Mouse (Mus musculus): ENCODE measurements around the gene Usp12. TPM values are rescaled to one million over a fixed set of nuclear protein-coding genes. Genes with fewer than 3 reads are reported as not detected.
A peak's percentile ranks its signal among the peaks of the same experiment; 100 is the strongest.

Gene Usp12
- polyA plus RNA-seq, 1 experiment = 18.9 TPM

GRCm38 (mm10) chr5:146809951-146810350 is 15.1 kb upstream of the Usp12 start:
- 70% methylated on average over 5 of the region's 5 CpGs for WGBS

DNA sequence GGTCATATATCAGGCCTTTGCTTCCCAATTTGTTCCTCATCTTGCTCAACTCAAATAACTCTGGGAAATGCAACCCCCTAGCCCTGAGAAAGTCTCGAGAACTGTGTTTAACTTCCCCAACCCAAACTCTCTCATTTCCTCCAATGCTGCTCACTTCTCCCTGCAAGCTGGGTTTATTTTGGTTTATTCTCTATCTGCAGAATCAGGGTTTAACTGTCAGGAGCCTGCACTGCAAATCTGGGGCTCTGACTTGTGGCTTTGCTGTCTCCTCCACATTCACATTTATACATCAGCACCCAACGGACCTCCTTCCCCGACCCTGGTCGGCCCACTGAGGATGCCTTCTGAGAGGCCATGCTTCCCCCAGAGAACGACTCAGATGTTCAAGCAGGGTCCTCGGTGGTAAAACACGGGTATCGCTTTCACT is 11.2 kb upstream of the Usp12 start:
- H3K4me1 ChIP-seq (ENCODE audit: control insufficient read depth, insufficient read depth, low read length) = no peaks in the 10 kb centered on the region
- H3K27me3 ChIP-seq (replicated peaks; ENCODE audit: control insufficient read depth, insufficient read depth, low read length) = no peaks in the 10 kb centered on the region
- TF ChIP-seq CTCF (conservative IDR thresholded peaks at IDR 0.05; ENCODE audit: insufficient read depth, insufficient read length, low read depth, low read length) (no peak), POLR2A (IDR thresholded peaks at IDR 0.05; ENCODE audit: low read depth, low read length) (no peak)
- WGBS = 63% methylated on average over 8 of the region's 8 CpGs
- H3K4me3 ChIP-seq (ENCODE audit: insufficient read depth, low read depth, low read length) = no peak overlapping the region
- no peak for DNase-seq
- H3K27ac ChIP-seq (ENCODE audit: insufficient read depth, low read depth, low read length) = no peak overlapping the region
- no peaks in the 10 kb centered on the region for H3K36me3 ChIP-seq (ENCODE audit: control insufficient read depth, insufficient read depth, low read length)

More at GRCm38 (mm10) chr5:146809951-146810350, 15.1 kb upstream of the Usp12 start:
- no peak overlapping the region for H3K27ac ChIP-seq (ENCODE audit: insufficient read depth, low read depth, low read length)
- no peaks in the 10 kb centered on the region for H3K4me1 ChIP-seq (ENCODE audit: control insufficient read depth, insufficient read depth, low read length)
- H3K4me3 ChIP-seq (ENCODE audit: insufficient read depth, low read depth, low read length) = no peak overlapping the region
- H3K27me3 ChIP-seq (replicated peaks; ENCODE audit: control insufficient read depth, insufficient read depth, low read length) = no peaks in the 10 kb centered on the region
- no peaks in the 10 kb centered on the region for H3K36me3 ChIP-seq (ENCODE audit: control insufficient read depth, insufficient read depth, low read length)
- TF ChIP-seq POLR2A (IDR thresholded peaks at IDR 0.05; ENCODE audit: low read depth, low read length) = no peak
- TF ChIP-seq CTCF (conservative IDR thresholded peaks at IDR 0.05; ENCODE audit: insufficient read depth, insufficient read length, low read depth, low read length) = no peak
- no peak for DNase-seq

DNA sequence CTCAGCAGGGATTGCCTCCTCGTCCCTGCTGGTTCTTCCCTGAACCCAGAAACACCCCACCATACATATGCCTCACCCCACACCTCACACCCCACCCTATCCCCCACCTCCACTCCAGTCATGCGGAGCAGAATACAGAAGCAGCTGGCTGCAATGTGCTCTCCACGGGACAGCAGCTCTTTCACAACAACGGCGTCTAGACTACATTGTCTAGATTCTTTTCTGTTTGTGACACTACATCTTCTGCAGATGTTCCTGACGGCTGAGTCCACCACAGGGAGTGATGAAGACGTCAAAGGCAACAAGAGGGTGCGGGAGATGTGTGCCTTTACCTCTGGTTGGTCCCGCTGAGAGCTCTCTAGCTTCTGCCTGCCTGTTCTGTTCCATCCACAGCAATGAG is 3.2 kb upstream of the Usp12 start:
- Histone ChIP-seq H3K4me3 (ENCODE audit: insufficient read depth, low read depth, low read length) (no peak overlapping the region), H3K27me3 (replicated peaks; ENCODE audit: control insufficient read depth, insufficient read depth, low read length) (no peaks in the 10 kb centered on the region), H3K4me1 (ENCODE audit: control insufficient read depth, insufficient read depth, low read length) (peaks cover 5% of the 10 kb centered on the region), H3K27ac (ENCODE audit: insufficient read depth, low read depth, low read length) (no peak overlapping the region), H3K36me3 (ENCODE audit: control insufficient read depth, insufficient read depth, low read length) (no peaks in the 10 kb centered on the region)
- no peak for TF ChIP-seq CTCF (conservative IDR thresholded peaks at IDR 0.05; ENCODE audit: insufficient read depth, insufficient read length, low read depth, low read length)
- no peak for TF ChIP-seq POLR2A (IDR thresholded peaks at IDR 0.05; ENCODE audit: low read depth, low read length)
- WGBS = 42% methylated on average over 9 of the region's 9 CpGs
- no peak for DNase-seq

- no peak for DNase-seq
- peaks cover 27% of the 10 kb centered on the region for H3K4me1 ChIP-seq (ENCODE audit: control insufficient read depth, insufficient read depth, low read length)
- H3K27ac ChIP-seq (ENCODE audit: insufficient read depth, low read depth, low read length) = no peak overlapping the region
- no peaks in the 10 kb centered on the region for H3K36me3 ChIP-seq (ENCODE audit: control insufficient read depth, insufficient read depth, low read length)
- H3K27me3 ChIP-seq (replicated peaks; ENCODE audit: control insufficient read depth, insufficient read depth, low read length) = no peaks in the 10 kb centered on the region
- no peak overlapping the region for H3K4me3 ChIP-seq (ENCODE audit: insufficient read depth, low read depth, low read length)
- TF ChIP-seq CTCF (conservative IDR thresholded peaks at IDR 0.05; ENCODE audit: insufficient read depth, insufficient read length, low read depth, low read length) = no peak
- whole genome bisulfite sequencing = 85% methylated on average over 13 of the region's 13 CpGs
Observed at GRCm38 (mm10) chr5:146795728-146796127, 922 bp upstream of the Usp12 start.

- DNase-seq = no peak
- TF ChIP-seq POLR2A (IDR thresholded peaks at IDR 0.05; ENCODE audit: low read depth, low read length) (no peak), CTCF (conservative IDR thresholded peaks at IDR 0.05; ENCODE audit: insufficient read depth, insufficient read length, low read depth, low read length) (no peak)
- Histone ChIP-seq H3K4me1 (ENCODE audit: control insufficient read depth, insufficient read depth, low read length) (peaks cover 37% of the 10 kb centered on the region), H3K27ac (ENCODE audit: insufficient read depth, low read depth, low read length) (peak overlapping the region; percentile 41), H3K36me3 (ENCODE audit: control insufficient read depth, insufficient read depth, low read length) (no peaks in the 10 kb centered on the region), H3K4me3 (ENCODE audit: insufficient read depth, low read depth, low read length) (peak overlapping the region; percentile 71), H3K27me3 (replicated peaks; ENCODE audit: control insufficient read depth, insufficient read depth, low read length) (no peaks in the 10 kb centered on the region)
- WGBS = under 1% methylated on average over 83 of the region's 83 CpGs
Observed at GRCm38 (mm10) chr5:146794084-146794852, 538 bp downstream of the Usp12 start.

DNA sequence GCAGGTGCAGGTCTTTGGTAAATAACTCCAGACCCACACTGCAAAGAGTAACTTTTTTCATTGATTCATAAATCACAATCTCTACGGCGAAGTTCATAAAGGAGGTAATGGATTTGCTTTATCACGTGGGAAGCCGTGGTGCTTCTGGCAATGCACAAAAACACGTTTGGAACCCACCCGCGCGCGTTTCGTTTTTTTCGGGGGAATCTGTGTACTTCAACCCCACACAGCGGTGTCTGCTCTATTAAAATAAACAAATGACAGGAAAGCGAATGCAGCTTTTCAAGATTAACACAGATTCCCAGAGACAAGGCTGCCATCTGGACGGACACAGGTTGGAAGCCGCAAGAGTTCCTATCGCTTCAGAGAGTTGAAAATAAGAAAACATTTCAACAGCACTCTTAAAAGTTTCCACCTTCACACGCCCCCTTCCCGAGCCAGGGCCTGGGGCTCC is 1.1 kb downstream of the Usp12 start:
- WGBS = under 1% methylated on average over 18 of the region's 18 CpGs
- H3K27ac ChIP-seq (ENCODE audit: insufficient read depth, low read depth, low read length) = peak overlapping the region; percentile 33
- no peaks in the 10 kb centered on the region for H3K27me3 ChIP-seq (replicated peaks; ENCODE audit: control insufficient read depth, insufficient read depth, low read length)
- no peak for DNase-seq
- TF ChIP-seq POLR2A (IDR thresholded peaks at IDR 0.05; ENCODE audit: low read depth, low read length) (no peak), CTCF (conservative IDR thresholded peaks at IDR 0.05; ENCODE audit: insufficient read depth, insufficient read length, low read depth, low read length) (no peak)
- no peaks in the 10 kb centered on the region for H3K36me3 ChIP-seq (ENCODE audit: control insufficient read depth, insufficient read depth, low read length)
- peak overlapping the region; percentile 71 for H3K4me3 ChIP-seq (ENCODE audit: insufficient read depth, low read depth, low read length)
- peaks cover 42% of the 10 kb centered on the region for H3K4me1 ChIP-seq (ENCODE audit: control insufficient read depth, insufficient read depth, low read length)

DNA sequence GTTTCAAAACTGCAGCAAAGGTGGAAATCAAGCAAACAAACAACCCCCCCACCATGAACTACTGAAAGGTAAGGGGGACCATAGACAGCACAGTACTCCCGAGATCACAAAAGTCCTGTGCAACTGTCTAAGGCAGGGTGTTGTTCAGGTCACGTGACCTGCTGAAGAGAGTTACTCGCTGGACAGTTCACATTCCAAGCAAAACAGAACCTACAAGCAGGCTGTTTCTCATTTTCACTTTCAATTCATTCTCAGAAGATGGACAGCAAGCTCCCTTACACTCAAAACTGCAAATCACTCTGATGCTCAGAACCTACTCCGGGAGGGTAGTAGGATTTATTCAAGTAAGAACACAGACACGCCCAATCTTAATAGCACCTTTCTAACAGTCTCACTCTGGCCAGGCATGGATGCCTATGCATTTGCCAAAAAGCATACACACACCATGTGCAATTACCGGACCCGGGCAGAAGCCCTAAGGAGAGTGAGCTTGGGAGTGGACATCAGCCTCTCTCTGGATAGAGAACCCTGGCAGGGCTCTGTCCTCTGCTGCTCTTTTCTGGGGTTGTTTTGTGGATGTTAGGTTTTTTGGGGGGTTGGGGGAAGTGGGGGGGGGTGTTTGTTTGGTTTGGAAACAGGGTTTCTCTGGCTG is 2.5 kb downstream of the Usp12 start:
- Histone ChIP-seq H3K27me3 (replicated peaks; ENCODE audit: control insufficient read depth, insufficient read depth, low read length) (no peaks in the 10 kb centered on the region), H3K27ac (ENCODE audit: insufficient read depth, low read depth, low read length) (no peak overlapping the region), H3K4me3 (ENCODE audit: insufficient read depth, low read depth, low read length) (no peak overlapping the region), H3K4me1 (ENCODE audit: control insufficient read depth, insufficient read depth, low read length) (peaks cover 54% of the 10 kb centered on the region), H3K36me3 (ENCODE audit: control insufficient read depth, insufficient read depth, low read length) (no peaks in the 10 kb centered on the region)
- 25% methylated on average over 7 of the region's 7 CpGs for WGBS
- peak; percentile 68 for DNase-seq
- TF ChIP-seq CTCF (conservative IDR thresholded peaks at IDR 0.05; ENCODE audit: insufficient read depth, insufficient read length, low read depth, low read length) (no peak), POLR2A (IDR thresholded peaks at IDR 0.05; ENCODE audit: low read depth, low read length) (no peak)

Measured in kidney, adult 2 months (tissue).